Mouse (Mus musculus): ENCODE measurements around the gene Iah1. TPM values are rescaled to one million over a fixed set of nuclear protein-coding genes. Genes with fewer than 3 reads are reported as not detected.

The Iah1 gene
- polyA plus RNA-seq, 1 experiment from 2014 or later = 68.9 TPM

- Histone ChIP-seq H3K4me3 (replicated peaks) (no peak overlapping the region), H3K4me1 (replicated peaks) (peaks cover 11% of the 10 kb centered on the region; the same call in 1 of the 2 replicates), H3K9ac (replicated peaks) (no peak overlapping the region), H3K27me3 (no peaks in the 10 kb centered on the region), H3K27ac (no peak overlapping the region), H3K4me2 (no peak overlapping the region), H3K36me3 (peaks cover 49% of the 10 kb centered on the region), H3K9me3 (no peaks in the 10 kb centered on the region)
- WGBS = 92% methylated on average over 3 of the region's 3 CpGs
- no peak for ATAC-seq (ENCODE audit: insufficient number of reproducible peaks, insufficient read depth, low FRiP score, low TSS enrichment, low read depth)
These were observed 27.3 kb upstream of the Iah1 start for GRCm38 (mm10) chr12:21288716-21289395.

DNA sequence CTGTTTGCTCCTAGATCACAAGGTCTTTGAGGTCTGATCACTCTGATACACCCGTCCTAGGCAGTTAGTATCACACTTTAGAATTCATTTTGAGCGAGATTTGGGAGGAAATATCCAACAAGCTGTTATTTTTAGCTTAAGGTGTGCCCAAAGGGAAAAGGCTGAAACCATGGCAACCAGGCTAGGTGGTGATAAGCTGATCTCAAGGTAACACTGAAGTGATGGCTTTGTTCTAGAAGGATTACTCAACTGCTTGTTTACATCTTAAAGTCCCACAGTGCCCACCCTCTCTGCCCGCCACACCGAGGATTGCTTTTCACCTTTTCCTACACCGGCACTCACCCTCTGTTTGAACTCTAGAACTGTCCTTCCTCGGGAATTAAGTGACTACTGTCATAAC, 26.5 kb upstream of the Iah1 start:
- Histone ChIP-seq H3K4me1 (replicated peaks) (peaks cover 11% of the 10 kb centered on the region; the same call in 1 of the 2 replicates), H3K9ac (replicated peaks) (no peak overlapping the region), H3K27me3 (no peaks in the 10 kb centered on the region), H3K4me2 (no peak overlapping the region), H3K36me3 (peaks cover 57% of the 10 kb centered on the region), H3K9me3 (no peaks in the 10 kb centered on the region), H3K4me3 (replicated peaks) (no peak overlapping the region), H3K27ac (no peak overlapping the region)
- ATAC-seq (ENCODE audit: insufficient number of reproducible peaks, insufficient read depth, low FRiP score, low TSS enrichment, low read depth) = no peak
- WGBS = 86% methylated on average over 6 of the region's 6 CpGs

DNA sequence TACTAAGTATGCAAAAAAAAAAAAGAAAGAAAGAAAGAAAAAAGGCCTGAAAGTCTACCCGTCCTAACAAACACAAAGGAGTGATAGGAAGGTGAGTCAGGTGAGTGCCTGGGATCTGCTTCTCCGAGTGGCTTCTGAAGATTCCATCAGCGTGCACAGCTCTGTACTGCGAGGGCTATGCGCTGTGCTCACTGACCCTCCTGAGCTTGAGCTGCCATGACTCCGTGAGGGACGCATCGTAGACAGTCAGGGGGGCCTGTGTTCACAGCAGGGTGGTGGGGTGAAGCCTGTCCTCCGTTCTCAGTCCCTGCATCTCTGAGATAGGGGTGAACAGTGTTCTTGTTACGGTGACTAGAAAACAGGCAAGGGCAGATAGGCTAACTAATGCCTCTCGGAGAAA, 17.3 kb upstream of the Iah1 start:
- Histone ChIP-seq H3K27ac (no peak overlapping the region), H3K4me1 (replicated peaks) (no peaks in the 10 kb centered on the region), H3K9me3 (no peaks in the 10 kb centered on the region), H3K4me2 (no peak overlapping the region), H3K27me3 (no peaks in the 10 kb centered on the region), H3K4me3 (replicated peaks) (no peak overlapping the region), H3K36me3 (peaks cover 93% of the 10 kb centered on the region), H3K9ac (replicated peaks) (no peak overlapping the region)
- no peak for ATAC-seq (ENCODE audit: insufficient number of reproducible peaks, insufficient read depth, low FRiP score, low TSS enrichment, low read depth)
- 95% methylated on average over 11 of the region's 11 CpGs for WGBS

- H3K4me3 ChIP-seq (replicated peaks) = no peak overlapping the region
- no peak overlapping the region for H3K9ac ChIP-seq (replicated peaks)
- 90% methylated on average over 7 of the region's 7 CpGs for WGBS
- H3K4me1 ChIP-seq (replicated peaks) = 0 out of 2 replicates have a peak, but pooled peaks cover under 1% of the 10 kb centered on the region
- no peak overlapping the region for H3K4me2 ChIP-seq
- no peaks in the 10 kb centered on the region for H3K27me3 ChIP-seq
- no peak for ATAC-seq (ENCODE audit: insufficient number of reproducible peaks, insufficient read depth, low FRiP score, low TSS enrichment, low read depth)
- no peak overlapping the region for H3K27ac ChIP-seq
- peaks cover 92% of the 10 kb centered on the region for H3K36me3 ChIP-seq
- no peaks in the 10 kb centered on the region for H3K9me3 ChIP-seq
These were observed 14.9 kb upstream of the Iah1 start for GRCm38 (mm10) chr12:21301324-21301723.

GRCm38 (mm10) chr12:21301932-21302331, 14.3 kb upstream of the Iah1 start:
- no peak for ATAC-seq (ENCODE audit: insufficient number of reproducible peaks, insufficient read depth, low FRiP score, low TSS enrichment, low read depth)
- Histone ChIP-seq H3K27me3 (no peaks in the 10 kb centered on the region), H3K4me3 (replicated peaks) (no peak overlapping the region), H3K4me2 (no peak overlapping the region), H3K9ac (replicated peaks) (no peak overlapping the region), H3K9me3 (no peaks in the 10 kb centered on the region), H3K4me1 (replicated peaks) (0 out of 2 replicates have a peak, but pooled peaks cover 4% of the 10 kb centered on the region), H3K27ac (no peak overlapping the region), H3K36me3 (peaks cover 92% of the 10 kb centered on the region)
- 92% methylated on average over 8 of the region's 8 CpGs for WGBS

- WGBS = 86% methylated on average over 5 of the region's 5 CpGs
- Histone ChIP-seq H3K4me3 (replicated peaks) (no peak overlapping the region), H3K36me3 (peaks cover 92% of the 10 kb centered on the region)
These were observed 13.8 kb upstream of the Iah1 start for GRCm38 (mm10) chr12:21302361-21302783.

GRCm38 (mm10) chr12:21305741-21306140, 10.4 kb upstream of the Iah1 start:
- WGBS = 88% methylated on average over 4 of the region's 4 CpGs
- Histone ChIP-seq H3K4me3 (replicated peaks) (no peak overlapping the region), H3K9ac (replicated peaks) (no peak overlapping the region), H3K27me3 (no peaks in the 10 kb centered on the region), H3K27ac (no peak overlapping the region), H3K9me3 (no peaks in the 10 kb centered on the region), H3K36me3 (peaks cover 97% of the 10 kb centered on the region), H3K4me1 (replicated peaks) (0 out of 2 replicates have a peak, but pooled peaks cover 4% of the 10 kb centered on the region), H3K4me2 (no peak overlapping the region)
- ATAC-seq (ENCODE audit: insufficient number of reproducible peaks, insufficient read depth, low FRiP score, low TSS enrichment, low read depth) = no peak

More at GRCm38 (mm10) chr12:21302361-21302783, 13.8 kb upstream of the Iah1 start:
- Histone ChIP-seq H3K4me1 (replicated peaks) (0 out of 2 replicates have a peak, but pooled peaks cover 4% of the 10 kb centered on the region), H3K9ac (replicated peaks) (no peak overlapping the region), H3K4me2 (no peak overlapping the region), H3K27ac (no peak overlapping the region), H3K9me3 (no peaks in the 10 kb centered on the region), H3K27me3 (no peaks in the 10 kb centered on the region)
- no peak for ATAC-seq (ENCODE audit: insufficient number of reproducible peaks, insufficient read depth, low FRiP score, low TSS enrichment, low read depth)

DNA sequence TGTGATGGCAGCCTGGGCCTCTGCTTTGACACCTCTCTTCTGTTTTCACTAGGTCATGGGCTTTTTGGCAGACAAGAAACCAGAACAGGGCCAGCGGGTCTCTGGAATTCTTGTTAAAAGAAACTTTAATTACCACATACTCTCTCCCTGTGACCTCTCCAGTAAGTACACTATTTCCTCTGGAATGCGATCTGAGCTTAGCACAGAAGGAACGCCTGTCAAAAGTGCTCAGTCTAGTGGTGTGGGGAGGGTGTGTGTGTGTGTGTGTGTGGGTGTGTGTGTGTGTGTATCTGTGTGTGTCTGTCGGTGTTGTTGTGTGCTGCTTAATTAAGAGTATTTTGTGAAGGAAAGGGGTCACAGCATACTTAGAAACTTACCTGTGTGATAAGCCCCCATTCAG, 9.5 kb upstream of the Iah1 start:
- Histone ChIP-seq H3K4me1 (replicated peaks) (0 out of 2 replicates have a peak, but pooled peaks cover 4% of the 10 kb centered on the region), H3K9ac (replicated peaks) (no peak overlapping the region), H3K4me3 (replicated peaks) (no peak overlapping the region), H3K27me3 (no peaks in the 10 kb centered on the region), H3K9me3 (no peaks in the 10 kb centered on the region), H3K4me2 (no peak overlapping the region), H3K36me3 (peaks cover 97% of the 10 kb centered on the region), H3K27ac (no peak overlapping the region)
- ATAC-seq (ENCODE audit: insufficient number of reproducible peaks, insufficient read depth, low FRiP score, low TSS enrichment, low read depth) = 0 out of 2 replicates have a peak, but pooled peaks have one; percentile 43
- WGBS = 68% methylated on average over 4 of the region's 4 CpGs

DNA sequence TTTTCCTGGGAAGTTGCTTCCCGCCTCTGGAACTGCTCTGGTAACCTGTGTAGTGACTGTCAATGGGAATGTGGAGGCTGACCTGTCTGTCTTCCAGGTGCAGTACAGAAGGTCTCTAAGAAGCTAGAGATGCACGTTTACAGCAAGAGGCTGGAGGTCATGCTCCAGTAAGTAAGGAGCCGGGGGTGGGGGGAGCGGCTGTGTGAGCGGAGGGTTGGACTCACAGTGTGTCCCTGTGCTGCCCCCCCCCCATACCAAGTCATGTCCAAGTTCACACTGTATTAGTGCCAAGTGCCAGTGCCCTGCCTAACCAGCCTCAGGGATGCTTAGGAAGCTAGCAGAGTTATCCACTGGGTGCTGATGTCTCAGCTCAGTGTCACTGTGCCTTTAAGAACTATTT, 4.0 kb upstream of the Iah1 start:
- Histone ChIP-seq H3K27ac (no peak overlapping the region), H3K4me3 (replicated peaks) (no peak overlapping the region), H3K4me2 (no peak overlapping the region), H3K4me1 (replicated peaks) (0 out of 2 replicates have a peak, but pooled peaks cover 4% of the 10 kb centered on the region), H3K9ac (replicated peaks) (no peak overlapping the region), H3K9me3 (no peaks in the 10 kb centered on the region), H3K27me3 (no peaks in the 10 kb centered on the region), H3K36me3 (peaks cover 80% of the 10 kb centered on the region)
- 90% methylated on average over 5 of the region's 5 CpGs for WGBS
- ATAC-seq (ENCODE audit: insufficient number of reproducible peaks, insufficient read depth, low FRiP score, low TSS enrichment, low read depth) = no peak

DNA sequence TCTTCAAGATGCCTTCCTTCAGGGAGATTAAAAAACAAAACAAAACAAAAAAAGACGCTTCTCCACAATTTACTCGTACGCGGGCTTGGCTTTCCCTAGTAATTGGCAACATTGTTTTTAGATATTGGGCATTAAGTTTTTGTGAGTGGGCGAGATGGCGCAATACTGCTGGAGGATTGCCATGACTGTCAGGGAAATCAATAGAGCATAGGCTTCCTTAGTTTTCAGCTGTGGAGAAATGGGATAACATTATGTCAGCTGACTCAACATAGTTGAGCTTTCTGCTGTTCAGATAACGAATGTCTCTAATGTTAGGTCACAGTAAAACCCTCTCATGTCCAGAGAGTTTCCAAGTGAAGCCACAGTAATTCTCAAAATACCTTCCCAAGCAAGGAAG, 678 bp downstream of the Iah1 start:
- no peak for ATAC-seq (ENCODE audit: insufficient number of reproducible peaks, insufficient read depth, low FRiP score, low TSS enrichment, low read depth)
- Histone ChIP-seq H3K4me2 (peak overlapping the region; percentile 63), H3K4me3 (replicated peaks) (peak overlapping the region; percentile 71), H3K9me3 (no peaks in the 10 kb centered on the region), H3K27ac (no peak overlapping the region), H3K9ac (replicated peaks) (peak overlapping the region; percentile 74), H3K36me3 (peaks cover 62% of the 10 kb centered on the region), H3K27me3 (no peaks in the 10 kb centered on the region), H3K4me1 (replicated peaks) (0 out of 2 replicates have a peak, but pooled peaks cover 5% of the 10 kb centered on the region)
- WGBS = 39% methylated on average over 7 of the region's 7 CpGs

DNA sequence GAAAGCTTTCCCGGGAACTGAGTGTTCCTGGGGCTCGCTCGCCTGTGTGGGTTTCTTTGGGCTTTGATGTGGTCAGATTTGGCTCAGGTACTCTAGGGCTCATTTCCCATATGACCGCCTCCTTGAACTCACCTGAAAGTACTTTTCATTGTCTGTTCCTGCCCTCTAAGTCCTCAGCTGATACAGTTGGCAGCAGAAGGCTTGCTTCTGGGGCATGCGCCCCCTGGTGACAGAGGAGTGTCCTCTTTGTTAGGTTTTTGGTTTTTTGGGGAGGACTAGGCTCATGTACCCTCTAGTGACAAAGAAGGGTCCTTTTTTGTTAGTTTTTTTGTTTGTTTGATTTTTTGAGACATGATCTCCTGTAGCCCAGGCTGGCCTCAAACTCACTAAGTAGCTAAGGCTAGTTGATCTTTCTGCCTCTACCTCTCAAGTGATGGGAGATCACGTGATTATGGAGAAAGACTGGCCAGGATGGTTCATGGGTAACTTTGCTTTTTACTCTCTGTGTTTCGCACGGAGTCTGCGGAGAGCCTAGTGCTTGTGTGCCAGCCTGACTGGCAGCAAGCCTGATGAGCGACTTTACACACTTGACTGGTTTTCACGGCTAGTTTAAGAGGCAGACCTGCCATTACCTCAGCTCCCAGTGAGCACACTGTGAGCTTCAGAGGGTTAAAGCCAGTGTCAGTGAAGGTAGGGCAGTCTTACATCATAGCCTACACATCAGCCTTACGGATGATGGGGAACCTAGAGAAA, 2.1 kb downstream of the Iah1 start:
- Histone ChIP-seq H3K27ac (no peak overlapping the region), H3K4me3 (replicated peaks) (no peak overlapping the region), H3K36me3 (peaks cover 63% of the 10 kb centered on the region), H3K4me1 (replicated peaks) (0 out of 2 replicates have a peak, but pooled peaks cover 5% of the 10 kb centered on the region), H3K27me3 (no peaks in the 10 kb centered on the region), H3K9me3 (no peaks in the 10 kb centered on the region), H3K9ac (replicated peaks) (no peak overlapping the region), H3K4me2 (no peak overlapping the region)
- WGBS = 79% methylated on average over 12 of the region's 12 CpGs
- no peak for ATAC-seq (ENCODE audit: insufficient number of reproducible peaks, insufficient read depth, low FRiP score, low TSS enrichment, low read depth)
